Mouse (Mus musculus) frontal cortex, adult (tissue): Measurements from ENCODE around the gene Gm43517.

Source experiments
- ATAC-seq: cut with Nextera tagmentation; 2 replicates; pipeline ENCODE4 v1.9.2; 2017; ENCODE audit warnings: mild to moderate bottlenecking, moderate library complexity, mixed read lengths; ENCODE audit not compliant: low TSS enrichment

The Gm43517 gene

GRCm38 (mm10) chr12:49401796-49402130 is 16.8 kb downstream of the Gm43517 start:
- ATAC-seq, result peak; percentile 26

GRCm38 (mm10) chr12:49409833-49410232 is 24.9 kb downstream of the Gm43517 start:
- ATAC-seq, result no peak

GRCm38 (mm10) chr12:49417963-49418362 is 33.0 kb downstream of the Gm43517 start:
- no peak for ATAC-seq
